Mouse (Mus musculus) CD4-positive, CD25-positive, alpha-beta regulatory T cell, adult 4 months (primary cell): ENCODE results near the gene Ogt. TPM values are rescaled to one million over a fixed set of nuclear protein-coding genes. Genes with fewer than 3 reads are reported as not detected.

Source experiments
- polyA plus RNA-seq, 2 experiments: library from polyadenylated mRNA; unstranded; fragments of 100-300 nt; shearing (Covaris generic); gene quantifications; one replicate each; pipeline ENCODE4 v1.2.1; 2017

Ogt gene
- polyA plus RNA-seq, 2 experiments from 2014 or later: 178 to 203 TPM

Other genes with a start within 250 kb of the Ogt start
- gene Zmym3, start 219.2 kb upstream of the Ogt start, polyA plus RNA-seq: 10 to 100 TPM; 13.1 to 21.1 TPM
- gene Nono, start 210.7 kb upstream of the Ogt start, polyA plus RNA-seq: 100 to 1,000 TPM; 348 to 429 TPM
- 1 to 10 TPM in 1 of 2 experiments, under 1 TPM in 1; 0.98 to 1.2 TPM for gene Itgb1bp2, start 191.0 kb upstream of the Ogt start, polyA plus RNA-seq
- 10 to 100 TPM; 22.3 to 24.9 TPM for gene Taf1, start 107.3 kb upstream of the Ogt start, polyA plus RNA-seq
- gene Cxcr3, start 94.2 kb downstream of the Ogt start, polyA plus RNA-seq: 100 to 1,000 TPM; 155 to 211 TPM
- gene Gm4779, start 154.4 kb downstream of the Ogt start, polyA plus RNA-seq: 1 to 10 TPM in 1 of 2 experiments, not detected in 1; 1.4 TPM
- gene 8030474K03Rik, start 154.6 kb downstream of the Ogt start, polyA plus RNA-seq: 1 to 10 TPM in 1 of 2 experiments, not detected in 1; 2.6 TPM
- gene Nhsl2, start 209.3 kb downstream of the Ogt start, polyA plus RNA-seq: 1 to 10 TPM; 1.4 to 2.2 TPM